Mouse (Mus musculus) neural tube, embryonic 14.5 days (tissue): ENCODE results near the gene Slit3. TPM values are rescaled to one million over a fixed set of nuclear protein-coding genes. Genes with fewer than 3 reads are reported as not detected.

Experiments used
- ATAC-seq: fragments of 200-750 bp; cut with Nextera tagmentation; 2 replicates; pipeline ENCODE4 v1.8.0; 2017; ENCODE audit warnings: low read depth, mild to moderate bottlenecking, moderate TSS enrichment, moderate library complexity
- H3K27ac ChIP-seq: fragments of 300-500 bp; sonication (generic); 2 replicates; pipeline ENCODE4 v1.5.1; 2014; ENCODE audit warnings: low read depth, mild to moderate bottlenecking, control low read depth, low read length, moderate library complexity, mixed read lengths
- H3K27me3 ChIP-seq: fragments of 300-500 bp; sonication (generic); 2 replicates; pipeline ENCODE4 v1.6.1; 2014; ENCODE audit warnings: low read length; ENCODE audit not compliant: control insufficient read depth, insufficient read depth
- H3K36me3 ChIP-seq: fragments of 300-500 bp; sonication (generic); 2 replicates; pipeline ENCODE4 v1.6.1; 2014; ENCODE audit warnings: low read length, mixed read lengths; ENCODE audit not compliant: control insufficient read depth, insufficient read depth
- H3K4me1 ChIP-seq: fragments of 300-500 bp; sonication (generic); 2 replicates; pipeline ENCODE4 v1.6.1; 2014; ENCODE audit warnings: low read length; ENCODE audit not compliant: control insufficient read depth, insufficient read depth
- H3K4me2 ChIP-seq: fragments of 300-500 bp; sonication (generic); 2 replicates; pipeline ENCODE4 v1.6.1; 2014; ENCODE audit warnings: mild to moderate bottlenecking, low read depth, low read length, control low read depth
- H3K4me3 ChIP-seq: fragments of 300-500 bp; sonication (generic); 2 replicates; pipeline ENCODE4 v1.5.1; 2014; ENCODE audit warnings: low read depth, low read length, control low read depth, mixed read lengths
- H3K9ac ChIP-seq: fragments of 300-500 bp; sonication (generic); replicated peaks from 2 replicates; pipeline ENCODE4 v1.6.1; 2014; ENCODE audit warnings: low read depth, mild to moderate bottlenecking, control low read depth, low read length, mixed read lengths
- H3K9me3 ChIP-seq: fragments of 300-500 bp; sonication (generic); 2 replicates; pipeline ENCODE4 v1.6.1; 2016; ENCODE audit warnings: low read length; ENCODE audit not compliant: control insufficient read depth
- WGBS: fragments of 180-500 bp; shearing (Covaris S2); extraction: QIAGEN DNeasy Blood & Tissue Kit; methylation state at CpG from one replicate; pipeline ENCODE4 v1.1.7; 2014; 5-methylcytosine and 5-hydroxymethylcytosine counted together
- polyA plus RNA-seq: library from polyadenylated mRNA; unstranded; fragments of >200 nt; fragmentation: Nextera tagmentation; extraction: Ambion mirVana; gene quantifications from 2 replicates; pipeline ENCODE4 v1.2.1, GENCODE M21; 2014

Slit3 gene
- polyA plus RNA-seq, 1 experiment from 2014 or later: 14.6 TPM

- Histone ChIP-seq H3K4me3 (no peak overlapping the region), H3K9me3 (no peaks in the 10 kb centered on the region), H3K27ac (no peak overlapping the region), H3K4me2 (no peak overlapping the region), H3K36me3 (no peaks in the 10 kb centered on the region), H3K27me3 (no peaks in the 10 kb centered on the region), H3K4me1 (no peaks in the 10 kb centered on the region), H3K9ac (no peak overlapping the region)
- no peak for ATAC-seq
- WGBS: 82% methylated on average over 7 of the region's 7 CpGs
Observed at GRCm38 (mm10) chr11:35241379-35241778, 120.4 kb downstream of the Slit3 start.

DNA sequence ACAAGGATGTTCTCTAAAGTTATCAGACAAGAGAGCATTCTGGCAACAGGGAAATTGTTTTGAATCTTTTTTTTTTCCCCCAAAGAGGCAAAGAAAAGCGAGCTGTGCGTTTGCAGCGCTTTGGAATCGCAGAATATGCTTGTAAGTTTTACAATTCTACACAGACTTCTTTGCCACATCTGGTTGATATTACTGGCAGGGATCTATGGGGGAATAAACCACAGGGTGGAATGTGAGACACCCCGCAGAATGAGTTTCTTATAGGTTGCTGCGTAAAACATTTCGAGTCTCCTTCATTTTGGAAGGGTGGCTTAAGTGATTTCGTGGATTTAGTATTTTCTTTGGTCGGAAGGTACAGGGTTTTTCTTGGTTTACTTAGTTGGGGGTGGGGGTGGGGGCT is 122.6 kb downstream of the Slit3 start:
- H3K9ac ChIP-seq: no peak overlapping the region
- H3K4me1 ChIP-seq: no peaks in the 10 kb centered on the region
- no peak for ATAC-seq
- no peaks in the 10 kb centered on the region for H3K27me3 ChIP-seq
- no peaks in the 10 kb centered on the region for H3K9me3 ChIP-seq
- no peak overlapping the region for H3K4me2 ChIP-seq
- 90% methylated on average over 9 of the region's 9 CpGs for WGBS
- no peak overlapping the region for H3K4me3 ChIP-seq
- no peaks in the 10 kb centered on the region for H3K36me3 ChIP-seq
- no peak overlapping the region for H3K27ac ChIP-seq

DNA sequence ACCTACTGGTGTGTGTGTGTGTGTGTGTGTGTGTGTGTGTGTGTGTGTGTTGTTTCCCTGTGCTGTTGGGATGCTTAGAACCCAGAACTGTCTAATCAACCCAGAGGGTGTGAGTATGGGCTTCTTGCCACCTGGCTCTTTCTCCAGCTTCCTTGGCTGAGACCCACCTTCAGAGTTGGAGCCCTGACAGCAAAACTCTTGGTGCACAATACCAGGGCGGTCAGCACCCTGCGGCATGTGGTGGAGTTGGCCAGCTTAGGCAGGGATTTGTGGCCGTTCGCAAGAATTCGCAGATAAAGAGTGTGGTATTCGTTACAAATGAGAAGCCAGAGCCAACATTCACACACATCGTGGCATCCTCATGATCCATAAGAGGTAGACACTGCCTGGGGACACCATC is 123.5 kb downstream of the Slit3 start:
- Histone ChIP-seq H3K4me3 (no peak overlapping the region), H3K9ac (no peak overlapping the region), H3K4me1 (no peaks in the 10 kb centered on the region), H3K9me3 (no peaks in the 10 kb centered on the region), H3K4me2 (no peak overlapping the region), H3K36me3 (no peaks in the 10 kb centered on the region), H3K27ac (no peak overlapping the region), H3K27me3 (no peaks in the 10 kb centered on the region)
- 95% methylated on average over 7 of the region's 7 CpGs for WGBS
- ATAC-seq: no peak

- Histone ChIP-seq H3K9me3 (no peaks in the 10 kb centered on the region), H3K27me3 (no peaks in the 10 kb centered on the region), H3K27ac (no peak overlapping the region), H3K36me3 (no peaks in the 10 kb centered on the region), H3K9ac (no peak overlapping the region), H3K4me1 (peaks cover 8% of the 10 kb centered on the region; the same call in 1 of the 2 replicates), H3K4me3 (no peak overlapping the region), H3K4me2 (no peak overlapping the region)
- 72% methylated on average over 3 of the region's 3 CpGs for WGBS
- ATAC-seq: no peak
Observed at GRCm38 (mm10) chr11:35246623-35247022, 125.6 kb downstream of the Slit3 start.

- Histone ChIP-seq H3K4me2 (no peak overlapping the region), H3K9me3 (no peaks in the 10 kb centered on the region), H3K4me3 (no peak overlapping the region), H3K36me3 (no peaks in the 10 kb centered on the region), H3K9ac (no peak overlapping the region), H3K27ac (no peak overlapping the region), H3K4me1 (peaks cover 8% of the 10 kb centered on the region; the same call in 1 of the 2 replicates), H3K27me3 (no peaks in the 10 kb centered on the region)
- no peak for ATAC-seq
- 87% methylated on average over 5 of the region's 5 CpGs for WGBS
Observed at GRCm38 (mm10) chr11:35248088-35248487, 127.1 kb downstream of the Slit3 start.

DNA sequence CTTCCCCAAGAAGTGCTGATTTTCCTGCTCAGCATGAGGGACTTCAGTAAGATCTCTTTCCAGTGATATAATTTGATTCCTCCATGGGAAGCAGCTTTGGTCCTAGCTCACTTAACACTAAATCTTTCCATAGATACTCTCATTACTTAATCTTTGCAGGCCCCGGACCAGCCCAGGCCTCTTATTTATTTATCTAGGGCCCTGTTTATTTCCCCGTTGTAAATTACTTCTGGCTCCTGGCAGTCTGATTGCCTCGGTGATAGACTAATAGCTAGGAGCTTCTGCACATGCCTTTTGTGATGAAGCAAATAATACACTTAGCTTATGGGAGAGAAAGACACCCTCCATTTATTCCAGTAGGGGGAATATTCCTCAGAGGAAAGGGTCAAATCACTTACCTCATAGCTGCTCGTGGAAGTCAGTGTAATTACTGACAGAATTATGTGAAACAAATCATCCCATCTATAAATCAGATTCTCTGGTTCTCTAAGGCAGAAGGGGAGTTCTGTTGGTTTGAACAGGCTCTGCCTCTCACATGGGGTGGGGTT is 129.9 kb downstream of the Slit3 start:
- H3K4me1 ChIP-seq: peaks cover 8% of the 10 kb centered on the region; the same call in 1 of the 2 replicates
- no peaks in the 10 kb centered on the region for H3K9me3 ChIP-seq
- 12% methylated on average over 4 of the region's 4 CpGs for WGBS
- no peak overlapping the region for H3K27ac ChIP-seq
- H3K4me2 ChIP-seq: no peak overlapping the region
- no peaks in the 10 kb centered on the region for H3K27me3 ChIP-seq
- ATAC-seq: peak; percentile 49; the same call in 1 of the 2 replicates
- no peaks in the 10 kb centered on the region for H3K36me3 ChIP-seq
- no peak overlapping the region for H3K4me3 ChIP-seq
- H3K9ac ChIP-seq: no peak overlapping the region

GRCm38 (mm10) chr11:35251910-35252309 is 130.9 kb downstream of the Slit3 start:
- ATAC-seq: no peak
- Histone ChIP-seq H3K27me3 (no peaks in the 10 kb centered on the region), H3K9me3 (no peaks in the 10 kb centered on the region), H3K36me3 (no peaks in the 10 kb centered on the region), H3K27ac (no peak overlapping the region), H3K4me3 (no peak overlapping the region), H3K9ac (no peak overlapping the region), H3K4me2 (no peak overlapping the region), H3K4me1 (peaks cover 8% of the 10 kb centered on the region; the same call in 1 of the 2 replicates)
- WGBS: 80% methylated on average over 4 of the region's 4 CpGs

DNA sequence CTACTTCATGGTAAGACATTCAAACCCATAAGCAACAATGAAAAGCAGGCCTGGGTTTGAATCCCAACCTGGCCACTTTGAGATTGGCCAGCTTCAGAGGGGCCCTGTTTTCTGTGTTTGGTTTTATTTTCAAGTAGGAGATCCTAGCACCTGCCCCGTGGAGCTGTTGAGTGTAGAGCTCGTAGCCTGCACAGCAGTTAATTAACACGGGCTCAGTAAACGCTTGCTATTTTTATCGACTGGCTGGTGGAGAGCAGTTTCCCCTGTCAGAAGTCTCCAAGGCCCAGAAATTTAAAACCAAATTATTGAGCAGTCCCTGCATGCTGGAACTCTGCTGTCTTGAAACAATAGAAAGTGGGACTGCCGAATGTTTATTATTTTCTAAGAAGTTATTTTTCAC is 136.3 kb downstream of the Slit3 start:
- Histone ChIP-seq H3K4me2 (no peak overlapping the region), H3K9me3 (no peaks in the 10 kb centered on the region), H3K4me1 (no peaks in the 10 kb centered on the region), H3K36me3 (no peaks in the 10 kb centered on the region), H3K27me3 (no peaks in the 10 kb centered on the region), H3K4me3 (no peak overlapping the region), H3K9ac (no peak overlapping the region), H3K27ac (no peak overlapping the region)
- no peak for ATAC-seq
- 54% methylated on average over 6 of the region's 6 CpGs for WGBS

- H3K9me3 ChIP-seq: no peaks in the 10 kb centered on the region
- no peaks in the 10 kb centered on the region for H3K4me1 ChIP-seq
- H3K9ac ChIP-seq: no peak overlapping the region
- no peak overlapping the region for H3K4me3 ChIP-seq
- no peaks in the 10 kb centered on the region for H3K36me3 ChIP-seq
- H3K27ac ChIP-seq: no peak overlapping the region
- no peaks in the 10 kb centered on the region for H3K27me3 ChIP-seq
- H3K4me2 ChIP-seq: no peak overlapping the region
- no peak for ATAC-seq
- WGBS: 82% methylated on average over 10 of the region's 10 CpGs
Observed at GRCm38 (mm10) chr11:35261562-35262087, 140.6 kb downstream of the Slit3 start.
